Mouse (Mus musculus) heart, embryonic 16.5 days (tissue): ENCODE data around the gene Rprml. TPM values are rescaled to one million over a fixed set of nuclear protein-coding genes. Genes with fewer than 3 reads are reported as not detected.

Experiments used
- ATAC-seq: fragments of 200-750 bp; cut with Nextera tagmentation; replicated peaks from 2 replicates; pipeline ENCODE4 v1.8.0; 2017; ENCODE audit warnings: moderate number of reproducible peaks; ENCODE audit not compliant: insufficient read depth, low FRiP score; ENCODE audit errors: extremely low read depth
- H3K27ac ChIP-seq: fragments of 300-500 bp; sonication (generic); 2 replicates; pipeline ENCODE4 v1.5.1; 2014; ENCODE audit warnings: mild to moderate bottlenecking, low read length, control low read depth, moderate library complexity
- H3K27me3 ChIP-seq: fragments of 300-500 bp; sonication (generic); 2 replicates; pipeline ENCODE4 v1.6.1; 2014; ENCODE audit warnings: low read length, mixed read lengths; ENCODE audit not compliant: control insufficient read depth, insufficient read depth
- H3K36me3 ChIP-seq: fragments of 300-500 bp; sonication (generic); 2 replicates; pipeline ENCODE4 v1.6.1; 2014; ENCODE audit not compliant: control insufficient read depth, insufficient read depth
- H3K4me1 ChIP-seq: fragments of 300-500 bp; sonication (generic); 2 replicates; pipeline ENCODE4 v1.6.1; 2014; ENCODE audit warnings: low read length, mixed read lengths; ENCODE audit not compliant: control insufficient read depth, insufficient read depth
- H3K4me2 ChIP-seq: fragments of 300-500 bp; sonication (generic); 2 replicates; pipeline ENCODE4 v1.6.1; 2014; ENCODE audit warnings: low read depth, mild to moderate bottlenecking, control low read depth, low read length
- H3K4me3 ChIP-seq: fragments of 300-500 bp; sonication (generic); 2 replicates; pipeline ENCODE4 v1.5.1; 2014; ENCODE audit warnings: mild to moderate bottlenecking, control low read depth, low read length
- H3K9ac ChIP-seq: fragments of 300-500 bp; sonication (generic); 2 replicates; pipeline ENCODE4 v1.6.1; 2014; ENCODE audit warnings: low read length, control low read depth
- H3K9me3 ChIP-seq: fragments of 300-500 bp; sonication (generic); replicated peaks from 2 replicates; pipeline ENCODE4 v1.6.1; 2016; ENCODE audit warnings: low read length; ENCODE audit not compliant: control insufficient read depth
- WGBS: fragments of 180-500 bp; shearing (Covaris S2); extraction: QIAGEN DNeasy Blood & Tissue Kit; methylation state at CpG from one replicate; pipeline ENCODE4 v1.1.7; 2014; 5-methylcytosine and 5-hydroxymethylcytosine counted together
- polyA plus RNA-seq: library from polyadenylated mRNA; unstranded; fragments of >200 nt; fragmentation: Nextera tagmentation; extraction: Ambion mirVana; gene quantifications from 2 replicates; pipeline ENCODE4 v1.2.1, GENCODE M21; 2015

The Rprml gene
- polyA plus RNA-seq, 1 experiment from 2014 or later: not detected

GRCm38 (mm10) chr11:103656520-103656919, 7.2 kb downstream of the Rprml start:
- Histone ChIP-seq H3K4me1 (no peaks in the 10 kb centered on the region), H3K9ac (no peak overlapping the region), H3K4me2 (no peak overlapping the region), H3K27ac (no peak overlapping the region), H3K36me3 (no peaks in the 10 kb centered on the region), H3K4me3 (no peak overlapping the region), H3K9me3 (no peaks in the 10 kb centered on the region), H3K27me3 (peaks cover 38% of the 10 kb centered on the region)
- ATAC-seq: no peak
- WGBS: 9% methylated on average over 3 of the region's 3 CpGs

- H3K27me3 ChIP-seq: peaks cover 21% of the 10 kb centered on the region
- H3K27ac ChIP-seq: no peak overlapping the region
Measured at GRCm38 (mm10) chr11:103658189-103658588, 8.8 kb downstream of the Rprml start.

GRCm38 (mm10) chr11:103661863-103662262, 12.5 kb downstream of the Rprml start:
- no peak for ATAC-seq
- Histone ChIP-seq H3K4me2 (no peak overlapping the region), H3K27me3 (no peaks in the 10 kb centered on the region), H3K4me3 (no peak overlapping the region), H3K36me3 (no peaks in the 10 kb centered on the region), H3K9me3 (no peaks in the 10 kb centered on the region), H3K4me1 (no peaks in the 10 kb centered on the region), H3K9ac (no peak overlapping the region), H3K27ac (no peak overlapping the region)
- WGBS: 59% methylated on average over 4 of the region's 4 CpGs

More at GRCm38 (mm10) chr11:103658189-103658588, 8.8 kb downstream of the Rprml start:
- Histone ChIP-seq H3K36me3 (no peaks in the 10 kb centered on the region), H3K9ac (no peak overlapping the region), H3K4me3 (no peak overlapping the region), H3K9me3 (no peaks in the 10 kb centered on the region), H3K4me2 (no peak overlapping the region), H3K4me1 (no peaks in the 10 kb centered on the region)
- 79% methylated on average over 7 of the region's 7 CpGs for WGBS
- ATAC-seq: no peak

- WGBS: 58% methylated on average over 5 of the region's 5 CpGs
- H3K27me3 ChIP-seq: no peaks in the 10 kb centered on the region
- ATAC-seq: no peak
- no peaks in the 10 kb centered on the region for H3K4me1 ChIP-seq
- no peak overlapping the region for H3K4me2 ChIP-seq
- H3K4me3 ChIP-seq: no peak overlapping the region
- H3K9me3 ChIP-seq: no peaks in the 10 kb centered on the region
- H3K9ac ChIP-seq: no peak overlapping the region
- no peaks in the 10 kb centered on the region for H3K36me3 ChIP-seq
- no peak overlapping the region for H3K27ac ChIP-seq
Measured at GRCm38 (mm10) chr11:103662546-103662945, 13.2 kb downstream of the Rprml start.

GRCm38 (mm10) chr11:103663119-103663518, 13.7 kb downstream of the Rprml start:
- Histone ChIP-seq H3K9ac (no peak overlapping the region), H3K27me3 (no peaks in the 10 kb centered on the region), H3K4me3 (no peak overlapping the region), H3K36me3 (no peaks in the 10 kb centered on the region), H3K9me3 (no peaks in the 10 kb centered on the region), H3K4me2 (no peak overlapping the region), H3K27ac (no peak overlapping the region), H3K4me1 (no peaks in the 10 kb centered on the region)
- ATAC-seq: no peak
- 79% methylated on average over 8 of the region's 8 CpGs for WGBS

GRCm38 (mm10) chr11:103665695-103666094, 16.3 kb downstream of the Rprml start:
- Histone ChIP-seq H3K9ac (no peak overlapping the region), H3K4me2 (no peak overlapping the region), H3K36me3 (no peaks in the 10 kb centered on the region), H3K4me1 (no peaks in the 10 kb centered on the region), H3K4me3 (no peak overlapping the region), H3K27ac (no peak overlapping the region), H3K27me3 (no peaks in the 10 kb centered on the region), H3K9me3 (no peaks in the 10 kb centered on the region)
- no peak for ATAC-seq
- 39% methylated on average over 1 of the region's 1 CpGs for WGBS

GRCm38 (mm10) chr11:103666181-103666906, 17.0 kb downstream of the Rprml start:
- ATAC-seq: no peak
- no peak overlapping the region for H3K9ac ChIP-seq
- H3K27me3 ChIP-seq: no peaks in the 10 kb centered on the region
- H3K9me3 ChIP-seq: no peaks in the 10 kb centered on the region
- WGBS: 35% methylated on average over 10 of the region's 10 CpGs
- no peak overlapping the region for H3K27ac ChIP-seq
- H3K4me3 ChIP-seq: no peak overlapping the region
- no peaks in the 10 kb centered on the region for H3K4me1 ChIP-seq
- H3K36me3 ChIP-seq: no peaks in the 10 kb centered on the region
- H3K4me2 ChIP-seq: no peak overlapping the region

GRCm38 (mm10) chr11:103666907-103667426, 17.6 kb downstream of the Rprml start:
- no peak for ATAC-seq
- WGBS: 63% methylated on average over 13 of the region's 13 CpGs
- Histone ChIP-seq H3K9ac (no peak overlapping the region), H3K4me1 (no peaks in the 10 kb centered on the region), H3K4me2 (no peak overlapping the region), H3K36me3 (no peaks in the 10 kb centered on the region), H3K27me3 (no peaks in the 10 kb centered on the region), H3K4me3 (no peak overlapping the region), H3K27ac (no peak overlapping the region), H3K9me3 (no peaks in the 10 kb centered on the region)

GRCm38 (mm10) chr11:103675556-103675955, 26.2 kb downstream of the Rprml start:
- no peak overlapping the region for H3K9ac ChIP-seq
- H3K4me1 ChIP-seq: no peaks in the 10 kb centered on the region
- 54% methylated on average over 3 of the region's 3 CpGs for WGBS
- H3K9me3 ChIP-seq: no peaks in the 10 kb centered on the region
- H3K27ac ChIP-seq: no peak overlapping the region
- no peak overlapping the region for H3K4me2 ChIP-seq
- no peak for ATAC-seq
- H3K4me3 ChIP-seq: no peak overlapping the region
- H3K36me3 ChIP-seq: peaks cover 13% of the 10 kb centered on the region
- no peaks in the 10 kb centered on the region for H3K27me3 ChIP-seq
